Mouse (Mus musculus) bone marrow, adult 2 months (tissue): Measurements from ENCODE around the gene Cldn13. TPM values are rescaled to one million over a fixed set of nuclear protein-coding genes. Genes with fewer than 3 reads are reported as not detected.
"Not testable (repeated sequence)": the region's sequence is repeated elsewhere in the genome, so short reads cannot be mapped to it uniquely, and the experiment has no call there.

Source experiments
- H3K27ac ChIP-seq: fragments of 200-500 bp; 2 replicates; pipeline ENCODE4 v1.5.1; 2012; ENCODE audit warnings: low read depth, mild to moderate bottlenecking, control low read depth, inconsistent platforms, low read length; ENCODE audit not compliant: control insufficient read depth, poor library complexity, insufficient read depth
- H3K4me1 ChIP-seq: fragments of 200-500 bp; 2 replicates; pipeline ENCODE4 v1.6.1; 2011; ENCODE audit warnings: low read length; ENCODE audit not compliant: control insufficient read depth, insufficient read depth
- H3K4me3 ChIP-seq: fragments of 200-500 bp; replicated peaks from 2 replicates; pipeline ENCODE3; 2011; ENCODE audit warnings: mild to moderate bottlenecking, low read depth, low read length, control low read depth; ENCODE audit not compliant: control insufficient read depth
- CTCF ChIP-seq: fragments of 200-500 bp; IDR thresholded peaks from 2 replicates; pipeline ENCODE4 v1.5.1; 2011; ENCODE audit warnings: low read length, control low read depth; ENCODE audit not compliant: control insufficient read depth, insufficient read depth
- POLR2A ChIP-seq: fragments of 200-500 bp; IDR thresholded peaks from 2 replicates; pipeline ENCODE4 v1.6.1; 2011; ENCODE audit warnings: low read depth, mild to moderate bottlenecking, control low read depth, low read length, borderline replicate concordance; ENCODE audit not compliant: control insufficient read depth
- WGBS: fragments of 180-500 bp; shearing (Covaris S2); methylation state at CpG from one replicate; pipeline ENCODE4 v1.1.7; 2018; 5-methylcytosine and 5-hydroxymethylcytosine counted together
- polyA plus RNA-seq: library from polyadenylated mRNA; stranded (reverse); fragments of >200 nt; gene quantifications from 2 replicates; pipeline ENCODE4 v1.2.4, GENCODE M21; 2011; ENCODE audit warnings: low replicate concordance; ENCODE audit not compliant: missing spikeins, insufficient read depth, insufficient read length

Gene Cldn13
- polyA plus RNA-seq, 1 experiment = 224 TPM

DNA sequence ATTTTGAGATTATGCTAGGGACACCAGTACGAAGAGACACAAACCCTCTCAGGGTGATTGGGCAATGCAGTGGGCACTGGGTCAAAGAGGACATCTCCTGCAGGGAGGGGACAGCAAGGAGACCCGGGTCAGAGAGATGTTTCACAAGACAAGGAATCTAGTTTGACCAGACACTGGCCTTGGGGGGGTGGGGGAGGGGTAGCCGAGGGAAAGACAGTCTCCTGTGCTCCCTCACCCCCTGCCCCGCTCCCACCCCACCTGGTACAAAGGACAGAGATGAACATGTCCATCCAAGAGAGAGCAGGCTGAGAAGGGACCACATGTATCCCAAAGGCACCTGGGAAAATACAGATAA, 32.7 kb upstream of the Cldn13 start:
- TF ChIP-seq CTCF (no peak), POLR2A (no peak)
- H3K27ac ChIP-seq = no peak overlapping the region

DNA sequence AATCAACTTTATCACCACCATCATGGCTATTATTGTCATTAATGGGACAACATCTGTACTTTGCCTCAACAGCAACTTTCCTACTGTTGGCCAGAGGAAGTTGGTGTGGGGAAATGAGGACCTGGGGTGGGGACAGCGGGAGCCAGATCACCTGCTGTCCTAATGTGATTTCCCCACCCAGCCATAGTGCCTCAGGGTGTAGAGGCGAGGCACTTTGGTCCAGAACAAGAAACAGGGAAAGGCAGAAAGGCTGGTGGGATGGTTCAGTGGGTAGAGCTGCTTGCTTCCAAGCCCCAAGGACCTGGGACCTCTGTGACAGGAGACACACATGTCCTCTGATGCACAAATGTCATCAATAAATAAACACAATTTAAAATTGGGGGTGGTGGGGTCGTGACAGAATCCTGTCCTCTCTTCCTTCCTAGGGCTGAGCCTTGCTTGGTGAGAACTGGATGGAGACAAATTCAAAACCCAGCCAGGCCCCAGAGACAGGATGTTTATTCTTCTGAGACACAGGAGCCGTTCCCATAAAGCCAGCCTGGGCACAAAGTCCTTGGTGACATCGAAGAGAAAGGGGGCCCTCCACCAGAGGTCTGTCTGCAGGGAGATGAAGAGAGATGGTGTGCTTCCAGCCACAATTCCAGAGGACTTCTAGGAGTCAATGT, 32.2 kb upstream of the Cldn13 start:
- H3K4me1 ChIP-seq = no peaks in the 10 kb centered on the region; the same call in 1 of the 2 replicates
- H3K27ac ChIP-seq = no peak overlapping the region
- no peak for TF ChIP-seq POLR2A
- TF ChIP-seq CTCF = no peak
- no peak overlapping the region for H3K4me3 ChIP-seq
- 36% methylated on average over 5 of the region's 5 CpGs for WGBS

More for the DNA sequence above, 32.7 kb upstream of the Cldn13 start:
- Histone ChIP-seq H3K4me3 (no peak overlapping the region), H3K4me1 (no peaks in the 10 kb centered on the region; the same call in 1 of the 2 replicates)
- WGBS = 38% methylated on average over 4 of the region's 4 CpGs

- TF ChIP-seq CTCF = no peak
- TF ChIP-seq POLR2A = no peak
- H3K4me3 ChIP-seq = peak within 1 kb of the TSS; percentile 9
- no peak within 1 kb of the TSS for H3K27ac ChIP-seq
- WGBS = 68% methylated on average over 11 of the region's 11 CpGs
- H3K4me1 ChIP-seq = no peaks in the 10 kb centered on the region; the same call in 1 of the 2 replicates
These were observed 31.5 kb upstream of the Cldn13 start, which contains the start of gene Cldn4 for GRCm38 (mm10) chr5:134946857-134947255. Cldn4 (minus strand) TSS chr5:134946934.

DNA sequence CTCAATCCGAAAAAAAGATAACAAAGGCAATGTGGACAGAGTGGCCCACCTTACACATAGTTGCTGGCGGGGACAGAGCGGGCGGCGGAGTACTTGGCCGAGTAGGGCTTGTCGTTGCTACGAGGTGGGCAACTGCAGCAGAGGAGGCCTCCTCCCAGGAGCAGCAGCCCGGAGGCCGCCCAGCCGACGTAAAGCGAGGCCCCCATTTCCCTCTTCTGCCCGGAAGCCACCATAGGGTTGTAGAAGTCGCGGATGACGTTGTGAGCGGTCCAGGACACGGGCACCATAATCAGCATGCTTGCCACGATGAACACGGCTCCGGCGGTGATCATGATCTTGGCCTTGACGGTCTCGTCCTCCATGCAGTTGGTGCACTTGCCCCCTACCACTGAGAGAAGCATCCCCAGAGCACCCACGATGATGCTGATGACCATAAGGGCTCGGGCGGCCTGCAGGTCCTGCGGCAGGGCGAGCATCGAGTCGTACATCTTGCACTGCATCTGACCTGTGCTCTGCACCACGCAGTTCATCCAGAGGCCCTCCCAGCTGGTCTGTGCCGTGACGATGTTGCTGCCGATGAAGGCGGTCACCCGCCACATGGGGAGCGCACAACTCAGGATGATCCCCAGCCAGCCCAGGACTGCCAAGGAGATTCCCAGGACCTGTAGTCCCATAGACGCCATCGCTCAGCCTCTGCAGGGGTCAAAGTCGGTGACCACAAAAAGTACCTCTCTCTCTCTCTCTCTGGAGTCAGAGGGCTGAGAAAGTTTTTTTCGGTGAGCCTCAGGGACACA, 30.9 kb upstream of the Cldn13 start:
- peak overlapping the region; percentile 9 for H3K4me3 ChIP-seq
- TF ChIP-seq CTCF (no peak), POLR2A (no peak)
- no peak overlapping the region for H3K27ac ChIP-seq
- no peaks in the 10 kb centered on the region; the same call in 1 of the 2 replicates for H3K4me1 ChIP-seq
- WGBS = 80% methylated on average over 43 of the region's 43 CpGs

DNA sequence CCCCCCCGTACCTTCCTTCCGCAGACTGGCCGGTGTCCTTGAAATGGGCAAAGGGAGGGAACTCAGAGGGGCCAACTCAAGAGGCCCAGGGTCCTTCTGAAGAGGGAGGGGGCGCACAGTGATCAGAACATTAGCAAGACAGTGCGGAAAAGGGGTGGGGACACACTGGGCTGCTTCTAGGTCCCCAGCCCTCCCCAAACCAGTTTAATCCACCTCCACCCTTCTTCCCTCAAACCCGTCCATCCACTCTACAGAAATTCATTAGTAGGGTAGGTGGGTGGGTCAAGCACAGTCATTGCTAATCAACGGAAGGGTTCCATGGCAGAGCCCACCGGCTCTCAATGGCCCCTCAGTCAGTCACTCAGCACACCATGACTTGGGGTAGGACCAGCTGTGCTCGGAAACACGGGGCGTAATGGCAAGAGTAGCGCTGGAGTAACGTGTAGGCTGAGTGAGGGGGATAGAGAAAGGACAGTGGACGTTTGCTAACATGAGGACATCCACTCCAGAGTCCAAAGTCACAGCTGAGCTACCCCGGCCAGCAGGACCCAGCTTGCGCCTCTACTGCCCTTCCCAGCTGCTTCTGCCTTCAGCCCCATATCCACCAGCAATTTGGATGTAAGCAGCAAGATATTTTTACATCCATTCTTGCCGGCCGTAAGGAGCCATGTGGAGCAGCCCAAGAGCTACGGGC, 30.1 kb upstream of the Cldn13 start:
- Histone ChIP-seq H3K4me1 (no peaks in the 10 kb centered on the region), H3K27ac (no peak overlapping the region), H3K4me3 (no peak overlapping the region)
- TF ChIP-seq POLR2A = no peak
- no peak for TF ChIP-seq CTCF
- WGBS = 67% methylated on average over 19 of the region's 19 CpGs

DNA sequence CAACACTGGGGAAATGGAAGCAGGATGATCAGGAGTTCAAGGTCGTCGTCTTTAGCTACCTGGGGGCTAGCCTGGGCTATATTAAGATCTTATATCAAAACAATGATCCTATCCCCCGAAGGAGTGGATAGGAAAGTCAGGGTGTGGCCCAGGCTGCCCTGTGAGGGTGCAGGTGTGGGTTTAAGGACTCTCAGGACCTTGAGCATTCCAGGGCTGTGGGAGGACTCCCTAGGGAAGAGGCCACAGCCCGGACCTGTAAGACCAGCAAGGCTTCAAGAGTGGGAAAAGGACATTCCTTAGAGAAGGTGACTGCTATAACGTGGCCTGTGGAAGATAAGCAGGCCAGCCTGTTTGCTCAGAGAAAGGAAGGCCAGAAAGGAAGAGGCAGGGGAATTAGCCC, 28.9 kb upstream of the Cldn13 start:
- no peak overlapping the region for H3K4me3 ChIP-seq
- no peak overlapping the region for H3K27ac ChIP-seq
- 59% methylated on average over 5 of the region's 5 CpGs for WGBS
- H3K4me1 ChIP-seq = no peaks in the 10 kb centered on the region
- no peak for TF ChIP-seq POLR2A
- no peak for TF ChIP-seq CTCF

GRCm38 (mm10) chr5:134942740-134943139, 27.4 kb upstream of the Cldn13 start:
- Histone ChIP-seq H3K4me3 (no peak overlapping the region), H3K4me1 (no peaks in the 10 kb centered on the region), H3K27ac (no peak overlapping the region)
- 71% methylated on average over 2 of the region's 2 CpGs for WGBS
- TF ChIP-seq POLR2A = no peak
- TF ChIP-seq CTCF = no peak

DNA sequence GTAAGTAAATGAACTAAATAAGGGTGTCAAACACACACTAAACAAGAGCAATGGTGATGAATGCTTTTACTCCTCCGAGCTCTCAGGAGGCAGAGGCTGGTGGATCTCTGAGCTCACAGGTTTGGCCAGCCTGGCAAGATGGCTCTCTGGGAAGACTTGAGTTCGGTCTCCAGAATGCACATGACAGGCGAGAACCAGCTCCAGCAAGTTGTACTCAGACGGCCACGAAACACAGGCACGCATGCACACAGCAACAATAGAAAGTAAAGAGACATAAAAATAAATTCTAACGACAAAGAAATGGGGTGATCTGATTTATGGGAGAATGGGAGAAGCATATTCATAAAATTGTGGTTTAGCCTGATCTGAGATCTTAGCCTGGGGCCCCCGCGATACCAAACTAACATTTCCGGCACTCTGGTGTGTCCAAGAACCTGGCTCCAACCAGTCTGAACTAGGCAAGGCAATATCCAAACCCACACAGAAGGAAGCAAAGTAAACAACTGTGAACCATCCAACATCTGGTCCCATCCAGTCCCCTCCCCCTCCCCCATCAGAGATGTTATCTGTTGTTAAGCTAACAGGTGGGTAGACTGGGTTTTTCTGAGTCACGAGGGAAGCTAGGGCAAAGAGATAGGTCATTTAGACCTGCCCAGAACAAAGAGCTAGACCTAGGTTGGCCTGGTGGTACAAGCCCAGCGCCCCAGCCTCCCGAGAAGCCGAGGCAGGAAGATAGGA, 26.3 kb upstream of the Cldn13 start:
- Histone ChIP-seq H3K4me3 (no peak overlapping the region), H3K4me1 (no peaks in the 10 kb centered on the region), H3K27ac (no peak overlapping the region)
- no peak for TF ChIP-seq CTCF
- TF ChIP-seq POLR2A = no peak
- WGBS = 62% methylated on average over 14 of the region's 14 CpGs

- not testable (repeated sequence) for H3K27ac ChIP-seq, H3K4me3 ChIP-seq, H3K4me1 ChIP-seq
- 80% methylated on average over 3 of the region's 7 CpGs for WGBS
These were observed 24.2 kb upstream of the Cldn13 start for GRCm38 (mm10) chr5:134939554-134939953.
